Comparison of ENCODE assay signal across 20 mouse cellular contexts in genomic region chr8:80657639-80658038, GRCm38 (mm10). TPM values are rescaled to one million over a fixed set of nuclear protein-coding genes. Genes with fewer than 3 reads are reported as not detected.
DNase-seq lines count a peak whose midpoint lies in the region; ATAC-seq and TF ChIP-seq lines count a peak whose summit lies in the region.
"Had no signal": no experiment of that assay in that cellular context is flagged by ENCODE, and none has a peak within 500 bp of the region (broad histone marks: within the 10 kb centered on the region; RNA-seq: fewer than 3 reads in every experiment).

No protein-coding gene starts in this region.

- H3K36me3 ChIP-seq in midbrain, embryonic 14.5 days (ENCODE audit: control insufficient read depth, insufficient read depth, low read length), result no peaks in the 10 kb centered on the region
- no peaks in the 10 kb centered on the region for H3K36me3 ChIP-seq in midbrain, postnatal 0 days (ENCODE audit: insufficient read depth, low read length)
- H3K36me3 ChIP-seq: embryonic facial prominence, embryonic 12.5 days; heart, embryonic 15.5 days; midbrain, embryonic 15.5 days had no signal

- H3K4me1 ChIP-seq in midbrain, embryonic 14.5 days (ENCODE audit: control insufficient read depth, insufficient read depth, low read length), result no peaks in the 10 kb centered on the region
- no peaks in the 10 kb centered on the region for H3K4me1 ChIP-seq in midbrain, postnatal 0 days (ENCODE audit: insufficient read depth, low read length)
- H3K4me1 ChIP-seq: embryonic facial prominence, embryonic 12.5 days; midbrain, embryonic 15.5 days had no signal

- H3K4me3 ChIP-seq in midbrain, embryonic 14.5 days (replicated peaks; ENCODE audit: low read depth, low read length), result no peak overlapping the region
- H3K4me3 ChIP-seq in midbrain, postnatal 0 days (ENCODE audit: low read depth, low read length), result no peak overlapping the region
- H3K4me3 ChIP-seq: embryonic facial prominence, embryonic 12.5 days; heart, adult 2 months; heart, embryonic 15.5 days; left cerebral cortex, adult 2 months; midbrain, embryonic 15.5 days had no signal

- ATAC-seq in midbrain, embryonic 14.5 days (ENCODE audit: low FRiP score, low TSS enrichment), result no peak
- no peak for ATAC-seq in midbrain, postnatal 0 days (ENCODE audit: low FRiP score)
- ATAC-seq in erythroblast, adult 5-6 weeks (replicated peaks; ENCODE audit: low FRiP score, poor library complexity, severe bottlenecking), result 0 out of 2 replicates have a peak, but pooled peaks have one; percentile 40
- ATAC-seq: intestine, embryonic 16.5 days; midbrain, embryonic 15.5 days had no signal

- H3K27me3 ChIP-seq in midbrain, embryonic 14.5 days (ENCODE audit: control insufficient read depth, insufficient read depth, low read length), result no peaks in the 10 kb centered on the region
- no peaks in the 10 kb centered on the region for H3K27me3 ChIP-seq in midbrain, postnatal 0 days (ENCODE audit: insufficient read depth, low read length)
- H3K27me3 ChIP-seq: embryonic facial prominence, embryonic 12.5 days; heart, embryonic 15.5 days; midbrain, embryonic 15.5 days had no signal

- H3K4me2 ChIP-seq in midbrain, embryonic 14.5 days (ENCODE audit: low read length), result no peak overlapping the region
- no peak overlapping the region for H3K4me2 ChIP-seq in midbrain, postnatal 0 days (ENCODE audit: low read depth, low read length, poor library complexity, severe bottlenecking)
- H3K4me2 ChIP-seq: embryonic facial prominence, embryonic 12.5 days; heart, embryonic 15.5 days; midbrain, embryonic 15.5 days had no signal

- no peaks in the 10 kb centered on the region for H3K9me3 ChIP-seq in midbrain, embryonic 14.5 days (ENCODE audit: control insufficient read depth, low read length)
- no peaks in the 10 kb centered on the region for H3K9me3 ChIP-seq in midbrain, postnatal 0 days (ENCODE audit: low read length)
- H3K9me3 ChIP-seq: embryonic facial prominence, embryonic 12.5 days; heart, embryonic 15.5 days; midbrain, embryonic 15.5 days had no signal

- 67% methylated on average over 4 of the region's 4 CpGs for WGBS in midbrain, embryonic 14.5 days
- 50% methylated on average over 4 of the region's 4 CpGs for WGBS in midbrain, postnatal 0 days

- DNase-seq in adrenal gland, adult 2 months, result peak; percentile 42
- DNase-seq in adrenal gland, adult 18-20 months (ENCODE audit: low spot score in 2 of 2), result no peak
- DNase-seq in midbrain, embryonic 14.5 days, result peak; percentile 0
- no peak for DNase-seq in midbrain, postnatal 0 days (ENCODE audit: low spot score)
- peak; percentile 5 for DNase-seq in yolk sac, embryonic 10.5 days (ENCODE audit: low spot score)
- no peak for DNase-seq in urinary bladder, adult 18-20 months (ENCODE audit: low spot score in 2 of 2)
- DNase-seq in urinary bladder, postnatal 10 days (ENCODE audit: low spot score), result no peak
- DNase-seq: cerebellum, postnatal 14 days; gastrocnemius, postnatal 10 days; heart, adult 2 months; kidney, postnatal 14 days; lung, adult 2 months; lung, postnatal 36 days had no signal

- no peak for TF ChIP-seq CTCF in midbrain, postnatal 0 days (IDR thresholded peaks at IDR 0.05)

- H3K27ac ChIP-seq in midbrain, embryonic 14.5 days (replicated peaks; ENCODE audit: low read depth, low read length), result no peak overlapping the region
- no peak overlapping the region for H3K27ac ChIP-seq in midbrain, postnatal 0 days (ENCODE audit: low read depth, low read length)
- H3K27ac ChIP-seq: embryonic facial prominence, embryonic 12.5 days; heart, adult 2 months; heart, embryonic 15.5 days; left cerebral cortex, adult 2 months; midbrain, embryonic 15.5 days had no signal

- H3K9ac ChIP-seq in midbrain, embryonic 14.5 days (replicated peaks; ENCODE audit: low read length), result no peak overlapping the region
- no peak overlapping the region for H3K9ac ChIP-seq in midbrain, postnatal 0 days (replicated peaks; ENCODE audit: low read length, poor library complexity, severe bottlenecking)
- H3K9ac ChIP-seq: embryonic facial prominence, embryonic 12.5 days; heart, embryonic 15.5 days; midbrain, embryonic 15.5 days had no signal

RNA-seq across cellular contexts. Expression of gene Frem3, which starts 46.8 kb away (rescaled TPM):
- total RNA-seq in adrenal gland, adult 2 months (2021), result not detected
- polyA plus RNA-seq in adrenal gland, adult 2 months (2012; rRNA removed), result not detected in 2 replicates
- not detected for total RNA-seq in adrenal gland, adult 18-20 months (2021)
- polyA plus RNA-seq in midbrain, embryonic 14.5 days (2014; fragmentation: Nextera tagmentation; extraction: Ambion mirVana), result 0.11 TPM in 1 of 2 replicates, not detected in the other
- total RNA-seq in midbrain, postnatal 0 days (2014; rRNA removed), result 0.57 and 0.71 TPM in 2 replicates
- 0.23 and 0.32 TPM in 2 replicates for polyA plus RNA-seq in midbrain, postnatal 0 days (2015; fragmentation: Nextera tagmentation; extraction: Ambion mirVana)
- 0.21 TPM in 1 of 2 replicates, not detected in the other for total RNA-seq in erythroblast, adult 5-6 weeks (2015; ENCODE audit: low replicate concordance)
- total RNA-seq in erythroblast, adult 5-6 weeks (2017; ENCODE audit: low replicate concordance), result 0.28 and 0.43 TPM in 2 replicates
- total RNA-seq: gastrocnemius, postnatal 10 days; hematopoietic stem cell, adult 5-6 weeks had no signal
- polyA plus RNA-seq: embryonic facial prominence, embryonic 12.5 days; heart, adult 2 months; lung, adult 2 months had no signal

Comparison
In these comparisons a context has a peak if more than half of its experiments do, and no peak if none do; other contexts are left out.
1. DNase-seq: peak in adrenal gland, adult 2 months (single experiment), midbrain, embryonic 14.5 days (single experiment) and yolk sac, embryonic 10.5 days (single experiment); none in adrenal gland, adult 18-20 months (0 of 2), midbrain, postnatal 0 days (single experiment), urinary bladder, adult 18-20 months (0 of 2) and urinary bladder, postnatal 10 days (single experiment).